Mouse (Mus musculus) embryonic fibroblast, embryonic 13.5 days (primary cell): ENCODE results near the gene Tmem89. TPM values are rescaled to one million over a fixed set of nuclear protein-coding genes. Genes with fewer than 3 reads are reported as not detected.

Experiments used
- H3K27ac ChIP-seq: 2 replicates; pipeline ENCODE4 v1.5.1; 2012; ENCODE audit warnings: low read length, control low read depth, inconsistent platforms; ENCODE audit not compliant: insufficient read depth
- H3K4me1 ChIP-seq: 2 replicates; pipeline ENCODE4 v1.6.1; 2011; ENCODE audit warnings: low read length; ENCODE audit not compliant: control insufficient read depth, insufficient read depth
- H3K4me3 ChIP-seq: 2 replicates; pipeline ENCODE4 v1.5.1; 2011; ENCODE audit warnings: mild to moderate bottlenecking, control low read depth, low read length; ENCODE audit not compliant: insufficient read depth
- CTCF ChIP-seq: IDR thresholded peaks from 2 replicates; pipeline ENCODE4 v1.5.1; 2011; ENCODE audit warnings: mild to moderate bottlenecking, control low read depth, low read length, moderate library complexity, borderline replicate concordance; ENCODE audit not compliant: insufficient read depth
- POLR2A ChIP-seq: IDR thresholded peaks from 2 replicates; pipeline ENCODE4 v1.6.1; 2011; ENCODE audit warnings: low read depth, mild to moderate bottlenecking, control low read depth, low read length, moderate library complexity
- polyA plus RNA-seq: library from polyadenylated mRNA; stranded (reverse); fragments of >200 nt; gene quantifications from 2 replicates; pipeline ENCODE4 v1.2.4, GENCODE M21; 2011; ENCODE audit warnings: low read depth; ENCODE audit not compliant: missing spikeins, insufficient read length

Gene Tmem89
- polyA plus RNA-seq, 1 experiment: not detected

- Histone ChIP-seq H3K27ac (peak overlapping the region; percentile 95), H3K4me3 (no peak overlapping the region), H3K4me1 (peaks cover 24% of the 10 kb centered on the region)
- TF ChIP-seq POLR2A (no peak), CTCF (no peak)
Measured at GRCm38 (mm10) chr9:108949231-108949966, 35.0 kb downstream of the Tmem89 start.

- TF ChIP-seq CTCF (no peak), POLR2A (no peak)
- peaks cover 24% of the 10 kb centered on the region for H3K4me1 ChIP-seq
- H3K27ac ChIP-seq: peak overlapping the region; percentile 95
- H3K4me3 ChIP-seq: no peak overlapping the region
Measured at GRCm38 (mm10) chr9:108949967-108950728, 35.7 kb downstream of the Tmem89 start.

GRCm38 (mm10) chr9:108953081-108953636, 38.7 kb downstream of the Tmem89 start, which contains the start of gene Col7a1:
Col7a1 (plus strand) TSS chr9:108953586.
- Histone ChIP-seq H3K4me1 (peaks cover 26% of the 10 kb centered on the region), H3K4me3 (peak within 1 kb of the TSS; percentile 62), H3K27ac (peak within 1 kb of the TSS; percentile 44)
- no peak for TF ChIP-seq CTCF
- peak; percentile 85; the same call in 1 of the 2 replicates for TF ChIP-seq POLR2A

- peaks cover 14% of the 10 kb centered on the region for H3K4me1 ChIP-seq
- H3K4me3 ChIP-seq: no peak overlapping the region
- no peak overlapping the region for H3K27ac ChIP-seq
- TF ChIP-seq CTCF: no peak
- TF ChIP-seq POLR2A: no peak
Measured at GRCm38 (mm10) chr9:108955241-108955640, 40.8 kb downstream of the Tmem89 start.

GRCm38 (mm10) chr9:108955846-108956245, 41.4 kb downstream of the Tmem89 start:
- no peak for TF ChIP-seq POLR2A
- no peak for TF ChIP-seq CTCF
- Histone ChIP-seq H3K4me1 (peaks cover 12% of the 10 kb centered on the region), H3K4me3 (no peak overlapping the region), H3K27ac (no peak overlapping the region)

- H3K27ac ChIP-seq: no peak overlapping the region
- H3K4me3 ChIP-seq: no peak overlapping the region
- TF ChIP-seq CTCF (no peak), POLR2A (no peak)
- no peaks in the 10 kb centered on the region for H3K4me1 ChIP-seq
Measured at GRCm38 (mm10) chr9:108963577-108963976, 49.2 kb downstream of the Tmem89 start.

GRCm38 (mm10) chr9:108964338-108964737, 49.9 kb downstream of the Tmem89 start:
- H3K27ac ChIP-seq: no peak overlapping the region
- H3K4me1 ChIP-seq: no peaks in the 10 kb centered on the region
- no peak overlapping the region for H3K4me3 ChIP-seq
- TF ChIP-seq CTCF (no peak), POLR2A (no peak)

Other genes starting within 250 kb of the Tmem89 start
- gene Prkar2a, start 225.3 kb upstream of the Tmem89 start, polyA plus RNA-seq: 61.9 and 78.8 TPM in 2 replicates
- gene Ip6k2, start 130.8 kb upstream of the Tmem89 start, polyA plus RNA-seq: 83.0 and 93.8 TPM in 2 replicates
- gene Nckipsd, start 106.3 kb upstream of the Tmem89 start, polyA plus RNA-seq: 7.6 and 8.7 TPM in 2 replicates
- gene Celsr3, start 88.3 kb upstream of the Tmem89 start, polyA plus RNA-seq: 0.23 and 0.42 TPM in 2 replicates
- 9.7 and 10.1 TPM in 2 replicates for gene Slc26a6, start 61.3 kb upstream of the Tmem89 start, polyA plus RNA-seq
- gene Uqcrc1, start 22.0 kb downstream of the Tmem89 start, polyA plus RNA-seq: 165 and 176 TPM in 2 replicates
- 48.8 and 70.7 TPM in 2 replicates for gene Col7a1, start 39.0 kb downstream of the Tmem89 start, polyA plus RNA-seq
- gene Ucn2, start 71.4 kb downstream of the Tmem89 start, polyA plus RNA-seq: 1.7 and 1.9 TPM in 2 replicates
- 6.0 and 7.1 TPM in 2 replicates for gene Pfkfb4, start 77.2 kb downstream of the Tmem89 start, polyA plus RNA-seq
- gene Shisa5, start 123.9 kb downstream of the Tmem89 start, polyA plus RNA-seq: 230 and 252 TPM in 2 replicates
- gene Trex1, start 145.1 kb downstream of the Tmem89 start, polyA plus RNA-seq: 8.2 and 12.8 TPM in 2 replicates
- 12.5 and 13.0 TPM in 2 replicates for gene Atrip, start 159.5 kb downstream of the Tmem89 start, polyA plus RNA-seq
- gene Ccdc51, start 167.9 kb downstream of the Tmem89 start, polyA plus RNA-seq: 4.6 TPM in 2 replicates
- gene Tma7, start 168.0 kb downstream of the Tmem89 start, polyA plus RNA-seq: 411 and 552 TPM in 2 replicates
- gene Plxnb1, start 180.8 kb downstream of the Tmem89 start, polyA plus RNA-seq: 8.0 and 12.0 TPM in 2 replicates
- not detected in 2 replicates for gene Fbxw21, start 247.4 kb downstream of the Tmem89 start, polyA plus RNA-seq